Mouse (Mus musculus) forebrain, embryonic 12.5 days (tissue): ENCODE results near the gene Dnajc13. TPM values are rescaled to one million over a fixed set of nuclear protein-coding genes. Genes with fewer than 3 reads are reported as not detected.
A peak's percentile ranks its signal among the peaks of the same experiment; 100 is the strongest.

Experiments used
- ATAC-seq: fragments of 200-750 bp; cut with Nextera tagmentation; 2 replicates; pipeline ENCODE4 v1.8.0; 2017; ENCODE audit warnings: moderate TSS enrichment; ENCODE audit not compliant: low FRiP score
- H3K27ac ChIP-seq: fragments of 300-500 bp; sonication (generic); 2 replicates; pipeline ENCODE4 v1.5.1; 2016; ENCODE audit warnings: mild to moderate bottlenecking
- H3K27me3 ChIP-seq: fragments of 300-500 bp; sonication (generic); 2 replicates; pipeline ENCODE4 v1.6.1; 2016; ENCODE audit warnings: mild to moderate bottlenecking
- H3K36me3 ChIP-seq: fragments of 300-500 bp; sonication (generic); replicated peaks from 2 replicates; pipeline ENCODE4 v1.6.1; 2016; ENCODE audit warnings: mild to moderate bottlenecking
- H3K4me1 ChIP-seq: fragments of 300-500 bp; sonication (generic); 2 replicates; pipeline ENCODE4 v1.6.1; 2016
- H3K4me2 ChIP-seq: fragments of 300-500 bp; sonication (generic); 2 replicates; pipeline ENCODE4 v1.6.1; 2016; ENCODE audit warnings: mild to moderate bottlenecking, moderate library complexity
- H3K4me3 ChIP-seq: fragments of 300-500 bp; sonication (generic); replicated peaks from 2 replicates; pipeline ENCODE4 v1.5.1; 2016; ENCODE audit warnings: mild to moderate bottlenecking
- H3K9ac ChIP-seq: fragments of 300-500 bp; sonication (generic); 2 replicates; pipeline ENCODE4 v1.6.1; 2016; ENCODE audit warnings: mild to moderate bottlenecking
- H3K9me3 ChIP-seq: fragments of 300-500 bp; sonication (generic); 2 replicates; pipeline ENCODE4 v1.6.1; 2016
- WGBS: fragments of 180-500 bp; shearing (Covaris S2); methylation state at CpG from one replicate; pipeline ENCODE4 v1.1.7; 2016; 5-methylcytosine and 5-hydroxymethylcytosine counted together
- polyA plus RNA-seq: library from polyadenylated mRNA; unstranded; fragments of >200 nt; fragmentation: Nextera tagmentation; extraction: Ambion mirVana; gene quantifications from 2 replicates; pipeline ENCODE4 v1.2.1, GENCODE M21; 2016

Gene Dnajc13
- polyA plus RNA-seq, 1 experiment from 2014 or later = 26.7 TPM

DNA sequence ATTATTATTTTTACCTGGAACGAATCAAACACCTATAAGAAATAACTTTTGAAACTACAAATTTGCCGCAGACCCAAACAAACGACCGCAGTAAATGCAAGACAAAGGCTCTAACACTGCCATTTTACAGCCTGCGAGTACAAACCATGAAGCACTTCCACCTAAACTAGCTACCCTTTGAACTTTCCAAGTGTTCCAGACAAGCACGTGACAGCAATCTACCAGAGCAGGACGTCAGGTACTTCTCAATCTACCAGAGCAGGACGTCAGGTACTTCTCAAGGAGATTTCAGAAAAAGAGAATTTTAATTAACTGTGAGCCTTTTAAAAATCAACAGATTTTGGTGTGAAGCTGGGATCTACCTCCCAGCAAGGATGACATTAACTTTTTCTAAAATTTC lies 11.6 kb downstream of the Dnajc13 start:
- WGBS = 88% methylated on average over 8 of the region's 8 CpGs
- Histone ChIP-seq H3K27me3 (no peaks in the 10 kb centered on the region), H3K4me1 (no peaks in the 10 kb centered on the region), H3K27ac (no peak overlapping the region), H3K4me2 (no peak overlapping the region), H3K9ac (no peak overlapping the region), H3K4me3 (no peak overlapping the region), H3K9me3 (no peaks in the 10 kb centered on the region), H3K36me3 (peaks cover 7% of the 10 kb centered on the region; the same call in 1 of the 2 replicates)
- ATAC-seq = no peak

GRCm38 (mm10) chr9:104247307-104247987 lies 15.3 kb downstream of the Dnajc13 start:
- no peaks in the 10 kb centered on the region for H3K9me3 ChIP-seq
- no peaks in the 10 kb centered on the region for H3K27me3 ChIP-seq
- H3K4me1 ChIP-seq = no peaks in the 10 kb centered on the region
- WGBS = 92% methylated on average over 6 of the region's 6 CpGs
- peaks cover 12% of the 10 kb centered on the region; the same call in 1 of the 2 replicates for H3K36me3 ChIP-seq
- H3K27ac ChIP-seq = no peak overlapping the region
- no peak overlapping the region for H3K9ac ChIP-seq
- no peak overlapping the region for H3K4me3 ChIP-seq
- H3K4me2 ChIP-seq = no peak overlapping the region
- ATAC-seq = no peak

DNA sequence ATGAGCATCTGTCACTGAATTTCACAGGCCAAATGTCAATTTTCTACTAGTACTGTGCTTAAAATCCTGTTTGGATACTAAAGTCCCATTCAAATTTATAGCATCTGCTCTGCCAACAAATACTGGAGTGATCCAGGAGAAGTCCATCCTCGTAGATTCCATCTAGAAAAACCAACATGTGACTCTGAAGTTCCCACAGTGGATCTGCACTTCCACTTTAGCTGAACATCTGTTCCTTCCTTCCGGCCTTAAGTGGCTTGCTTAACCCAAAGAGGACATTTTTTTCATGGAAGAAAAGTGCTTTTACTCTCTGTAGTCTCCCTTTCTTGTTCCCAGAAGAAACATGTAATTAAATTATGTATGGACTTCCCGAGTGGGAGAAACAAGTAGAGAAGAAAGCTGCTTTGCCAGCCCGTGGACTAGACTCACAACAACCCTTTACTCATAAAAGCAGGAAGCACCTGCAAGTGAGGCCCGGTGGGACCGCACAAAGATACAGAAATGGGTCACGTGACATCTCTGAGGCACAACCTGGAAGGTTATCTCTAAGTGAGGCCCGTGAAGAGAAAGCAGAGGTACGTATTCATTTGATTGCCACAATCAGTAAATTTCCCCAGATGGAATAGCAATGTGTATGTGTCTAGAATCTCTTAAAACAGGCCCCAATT lies 18.8 kb downstream of the Dnajc13 start:
- WGBS = 88% methylated on average over 9 of the region's 9 CpGs

GRCm38 (mm10) chr9:104240146-104240545 lies 22.6 kb downstream of the Dnajc13 start:
- Histone ChIP-seq H3K4me3 (no peak overlapping the region), H3K4me1 (no peaks in the 10 kb centered on the region; the same call in 1 of the 2 replicates), H3K36me3 (peaks cover 26% of the 10 kb centered on the region), H3K9ac (no peak overlapping the region), H3K4me2 (no peak overlapping the region), H3K9me3 (no peaks in the 10 kb centered on the region), H3K27me3 (no peaks in the 10 kb centered on the region), H3K27ac (no peak overlapping the region)
- 96% methylated on average over 7 of the region's 7 CpGs for WGBS
- ATAC-seq = no peak

More for the DNA sequence above, 18.8 kb downstream of the Dnajc13 start:
- no peaks in the 10 kb centered on the region for H3K4me1 ChIP-seq
- no peak overlapping the region for H3K27ac ChIP-seq
- no peak overlapping the region for H3K9ac ChIP-seq
- H3K27me3 ChIP-seq = no peaks in the 10 kb centered on the region
- no peaks in the 10 kb centered on the region for H3K9me3 ChIP-seq
- H3K4me2 ChIP-seq = no peak overlapping the region
- no peak overlapping the region for H3K4me3 ChIP-seq
- ATAC-seq = no peak
- H3K36me3 ChIP-seq = peaks cover 12% of the 10 kb centered on the region

- Histone ChIP-seq H3K36me3 (peaks cover 30% of the 10 kb centered on the region), H3K27me3 (no peaks in the 10 kb centered on the region), H3K27ac (no peak overlapping the region), H3K4me1 (no peaks in the 10 kb centered on the region; the same call in 1 of the 2 replicates), H3K4me2 (no peak overlapping the region), H3K9me3 (no peaks in the 10 kb centered on the region), H3K9ac (no peak overlapping the region), H3K4me3 (no peak overlapping the region)
- 94% methylated on average over 8 of the region's 8 CpGs for WGBS
- ATAC-seq = no peak
These were observed 23.7 kb downstream of the Dnajc13 start for GRCm38 (mm10) chr9:104239076-104239475.

GRCm38 (mm10) chr9:104236256-104236930 lies 26.3 kb downstream of the Dnajc13 start:
- H3K4me1 ChIP-seq = no peaks in the 10 kb centered on the region; the same call in 1 of the 2 replicates
- no peak overlapping the region for H3K9ac ChIP-seq
- ATAC-seq = no peak
- H3K4me3 ChIP-seq = no peak overlapping the region
- no peaks in the 10 kb centered on the region for H3K9me3 ChIP-seq
- H3K27ac ChIP-seq = peak overlapping the region; percentile 42
- H3K36me3 ChIP-seq = peaks cover 43% of the 10 kb centered on the region
- H3K4me2 ChIP-seq = no peak overlapping the region
- 93% methylated on average over 11 of the region's 11 CpGs for WGBS
- H3K27me3 ChIP-seq = no peaks in the 10 kb centered on the region

- H3K4me3 ChIP-seq = no peak overlapping the region
- peak overlapping the region; percentile 42; the same call in 1 of the 2 replicates for H3K27ac ChIP-seq
- no peaks in the 10 kb centered on the region for H3K27me3 ChIP-seq
- no peak overlapping the region for H3K9ac ChIP-seq
- no peak for ATAC-seq
- 61% methylated on average over 5 of the region's 5 CpGs for WGBS
- H3K9me3 ChIP-seq = no peaks in the 10 kb centered on the region
- peaks cover 44% of the 10 kb centered on the region for H3K36me3 ChIP-seq
- no peaks in the 10 kb centered on the region; the same call in 1 of the 2 replicates for H3K4me1 ChIP-seq
- no peak overlapping the region for H3K4me2 ChIP-seq
These were observed 27.0 kb downstream of the Dnajc13 start for GRCm38 (mm10) chr9:104235751-104236150.

GRCm38 (mm10) chr9:104233815-104234214 lies 28.9 kb downstream of the Dnajc13 start:
- ATAC-seq = no peak

DNA sequence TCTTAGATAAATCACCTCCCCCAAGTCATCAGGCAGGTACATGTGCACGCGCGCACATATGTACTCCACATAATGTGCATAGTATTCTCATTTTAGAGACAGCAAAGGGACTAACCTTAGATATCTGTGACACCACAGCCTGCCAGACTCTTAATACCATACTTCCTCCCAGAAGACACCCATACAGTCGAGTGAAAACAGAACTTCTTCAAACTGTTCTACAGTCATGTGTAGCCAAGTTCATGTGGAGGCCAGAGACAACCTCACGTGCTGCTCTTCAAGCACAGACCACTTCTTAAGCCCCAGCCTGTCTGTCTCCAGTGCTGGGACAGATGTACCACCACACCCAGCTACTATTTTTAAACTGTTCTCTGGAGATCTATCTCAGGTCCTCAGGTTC lies 29.7 kb downstream of the Dnajc13 start:
- H3K9ac ChIP-seq = no peak overlapping the region
- 92% methylated on average over 5 of the region's 5 CpGs for WGBS

More at GRCm38 (mm10) chr9:104233815-104234214, 28.9 kb downstream of the Dnajc13 start:
- peaks cover 60% of the 10 kb centered on the region for H3K36me3 ChIP-seq
- H3K4me1 ChIP-seq = no peaks in the 10 kb centered on the region; the same call in 1 of the 2 replicates
- no peak overlapping the region for H3K9ac ChIP-seq
- 85% methylated on average over 1 of the region's 1 CpGs for WGBS
- H3K27ac ChIP-seq = no peak overlapping the region
- H3K4me3 ChIP-seq = no peak overlapping the region
- H3K4me2 ChIP-seq = no peak overlapping the region
- no peaks in the 10 kb centered on the region for H3K27me3 ChIP-seq
- no peaks in the 10 kb centered on the region for H3K9me3 ChIP-seq

GRCm38 (mm10) chr9:104232004-104232403 lies 30.7 kb downstream of the Dnajc13 start:
- Histone ChIP-seq H3K36me3 (peaks cover 62% of the 10 kb centered on the region), H3K9me3 (no peaks in the 10 kb centered on the region), H3K4me1 (no peaks in the 10 kb centered on the region; the same call in 1 of the 2 replicates), H3K27ac (no peak overlapping the region), H3K4me2 (no peak overlapping the region), H3K4me3 (no peak overlapping the region), H3K9ac (no peak overlapping the region), H3K27me3 (no peaks in the 10 kb centered on the region)
- WGBS = 93% methylated on average over 3 of the region's 3 CpGs
- no peak for ATAC-seq

More for the DNA sequence above, 29.7 kb downstream of the Dnajc13 start:
- Histone ChIP-seq H3K9me3 (no peaks in the 10 kb centered on the region), H3K4me2 (no peak overlapping the region), H3K27ac (no peak overlapping the region), H3K36me3 (peaks cover 67% of the 10 kb centered on the region), H3K4me3 (no peak overlapping the region), H3K4me1 (no peaks in the 10 kb centered on the region; the same call in 1 of the 2 replicates), H3K27me3 (no peaks in the 10 kb centered on the region)
- no peak for ATAC-seq

DNA sequence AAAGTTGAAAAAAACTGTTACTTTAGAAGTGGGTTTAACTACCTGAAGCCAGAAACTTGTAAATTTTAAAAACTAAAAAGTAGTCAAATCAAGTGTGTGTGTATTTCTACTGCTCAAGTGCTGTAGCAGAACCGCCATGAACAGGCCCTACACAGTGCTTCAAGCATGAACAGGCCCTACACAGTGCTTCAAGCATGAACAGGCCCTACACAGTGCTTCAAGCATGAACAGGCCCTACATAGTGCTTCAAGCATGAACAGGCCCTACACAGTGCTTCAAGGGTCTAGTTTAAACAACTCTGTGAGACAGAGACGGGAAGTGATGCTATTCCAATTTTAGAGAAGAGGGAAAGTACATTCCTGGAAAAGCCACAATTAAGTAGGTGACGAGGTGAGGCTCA lies 51.3 kb downstream of the Dnajc13 start:
- no peaks in the 10 kb centered on the region for H3K27me3 ChIP-seq
- H3K36me3 ChIP-seq = peaks cover 55% of the 10 kb centered on the region
- H3K27ac ChIP-seq = no peak overlapping the region
- H3K9ac ChIP-seq = no peak overlapping the region
- no peaks in the 10 kb centered on the region for H3K9me3 ChIP-seq
- no peaks in the 10 kb centered on the region for H3K4me1 ChIP-seq
- no peak overlapping the region for H3K4me3 ChIP-seq
- H3K4me2 ChIP-seq = no peak overlapping the region
- 88% methylated on average over 3 of the region's 3 CpGs for WGBS
- ATAC-seq = no peak

DNA sequence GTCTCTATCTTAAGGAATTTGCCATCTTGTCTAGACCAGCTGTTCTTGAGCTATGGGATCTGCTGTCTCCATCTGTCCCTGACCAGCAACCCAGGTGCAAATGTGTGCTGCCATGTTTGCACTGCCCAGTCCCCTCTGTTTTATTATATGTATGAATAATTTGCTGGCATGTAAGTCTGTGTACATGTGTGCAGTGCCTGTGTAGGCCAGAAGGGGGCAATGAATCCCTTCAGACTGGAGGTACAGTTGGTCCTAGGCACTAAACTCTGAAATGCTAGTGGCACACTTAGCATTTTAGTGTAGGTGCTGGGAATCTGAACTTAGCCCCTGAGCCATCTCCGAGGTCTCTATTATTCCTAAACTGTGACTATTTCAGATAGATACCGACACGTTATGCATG lies 58.9 kb downstream of the Dnajc13 start:
- no peak overlapping the region for H3K4me2 ChIP-seq
- no peak overlapping the region for H3K4me3 ChIP-seq
- no peak overlapping the region for H3K9ac ChIP-seq
- no peaks in the 10 kb centered on the region for H3K4me1 ChIP-seq
- H3K27ac ChIP-seq = no peak overlapping the region
- ATAC-seq = no peak
- no peaks in the 10 kb centered on the region for H3K9me3 ChIP-seq
- no peaks in the 10 kb centered on the region for H3K27me3 ChIP-seq
- WGBS = 95% methylated on average over 3 of the region's 3 CpGs
- H3K36me3 ChIP-seq = peaks cover 73% of the 10 kb centered on the region
